Mouse (Mus musculus) heart, embryonic 15.5 days (tissue): ENCODE results near the gene S100a11. TPM values are rescaled to one million over a fixed set of nuclear protein-coding genes. Genes with fewer than 3 reads are reported as not detected.
A peak's percentile ranks its signal among the peaks of the same experiment; 100 is the strongest.
"Not testable (repeated sequence)": the region's sequence is repeated elsewhere in the genome, so short reads cannot be mapped to it uniquely, and the experiment has no call there.

Experiments
- ATAC-seq: fragments of 200-750 bp; cut with Nextera tagmentation; replicated peaks from 2 replicates; pipeline ENCODE4 v1.8.0; 2017; ENCODE audit warnings: low read depth, moderate TSS enrichment; ENCODE audit not compliant: insufficient number of reproducible peaks, insufficient read depth, low FRiP score
- H3K27ac ChIP-seq: fragments of 300-500 bp; sonication (generic); 2 replicates; pipeline ENCODE4 v1.5.1; 2015; ENCODE audit warnings: mild to moderate bottlenecking, inconsistent platforms
- H3K27me3 ChIP-seq: fragments of 300-500 bp; sonication (generic); 2 replicates; pipeline ENCODE4 v1.6.1; 2015; ENCODE audit warnings: inconsistent platforms
- H3K36me3 ChIP-seq: fragments of 300-500 bp; sonication (generic); 2 replicates; pipeline ENCODE4 v1.6.1; 2015; ENCODE audit warnings: mild to moderate bottlenecking, inconsistent platforms
- H3K4me1 ChIP-seq: fragments of 300-500 bp; sonication (generic); replicated peaks from 2 replicates; pipeline ENCODE4 v1.6.1; 2015; ENCODE audit warnings: inconsistent platforms
- H3K4me2 ChIP-seq: fragments of 300-500 bp; sonication (generic); 2 replicates; pipeline ENCODE4 v1.6.1; 2015; ENCODE audit warnings: inconsistent platforms, mild to moderate bottlenecking, moderate library complexity
- H3K4me3 ChIP-seq: fragments of 300-500 bp; sonication (generic); 2 replicates; pipeline ENCODE4 v1.5.1; 2015; ENCODE audit warnings: mild to moderate bottlenecking, inconsistent platforms
- H3K9ac ChIP-seq: fragments of 300-500 bp; sonication (generic); 2 replicates; pipeline ENCODE4 v1.6.1; 2015; ENCODE audit warnings: mild to moderate bottlenecking, inconsistent platforms
- H3K9me3 ChIP-seq: fragments of 300-500 bp; sonication (generic); replicated peaks from 2 replicates; pipeline ENCODE4 v1.6.1; 2016; ENCODE audit warnings: inconsistent platforms
- WGBS: fragments of 180-500 bp; shearing (Covaris S2); methylation state at CpG from one replicate; pipeline ENCODE4 v1.1.7; 2015; ENCODE audit warnings: mixed read lengths; 5-methylcytosine and 5-hydroxymethylcytosine counted together
- polyA plus RNA-seq: library from polyadenylated mRNA; unstranded; fragments of >200 nt; fragmentation: Nextera tagmentation; extraction: Ambion mirVana; gene quantifications from 2 replicates; pipeline ENCODE4 v1.2.1, GENCODE M21; 2015

The S100a11 gene
- polyA plus RNA-seq, 1 experiment from 2014 or later, result 878 TPM

- WGBS, result 79% methylated on average over 3 of the region's 3 CpGs
- H3K4me3 ChIP-seq, result no peak overlapping the region
- H3K36me3 ChIP-seq, result peaks cover 19% of the 10 kb centered on the region; the same call in 1 of the 2 replicates
- H3K9ac ChIP-seq, result no peak overlapping the region
- no peaks in the 10 kb centered on the region for H3K9me3 ChIP-seq
- no peak overlapping the region for H3K4me2 ChIP-seq
- no peak overlapping the region for H3K27ac ChIP-seq
- no peak for ATAC-seq
- peaks cover 4% of the 10 kb centered on the region for H3K4me1 ChIP-seq
- H3K27me3 ChIP-seq, result no peaks in the 10 kb centered on the region
Observed at GRCm38 (mm10) chr3:93527300-93527699, 7.0 kb downstream of the S100a11 start.

- Histone ChIP-seq H3K4me3 (no peak overlapping the region), H3K27ac (no peak overlapping the region), H3K9ac (no peak overlapping the region), H3K27me3 (no peaks in the 10 kb centered on the region), H3K4me2 (no peak overlapping the region), H3K9me3 (0 out of 2 replicates have a peak, but pooled peaks cover 2% of the 10 kb centered on the region), H3K36me3 (peaks cover 19% of the 10 kb centered on the region; the same call in 1 of the 2 replicates), H3K4me1 (no peaks in the 10 kb centered on the region)
- WGBS, result 77% methylated on average over 5 of the region's 5 CpGs
- no peak for ATAC-seq
Observed at GRCm38 (mm10) chr3:93528807-93529206, 8.5 kb downstream of the S100a11 start.

- H3K27ac ChIP-seq, result 0 out of 2 replicates have a peak overlapping the region, but pooled peaks have one; percentile 12
- H3K9ac ChIP-seq, result no peak overlapping the region
- H3K36me3 ChIP-seq, result no peaks in the 10 kb centered on the region
- peaks cover 8% of the 10 kb centered on the region for H3K4me1 ChIP-seq
- WGBS, result 39% methylated on average over 2 of the region's 2 CpGs
- H3K27me3 ChIP-seq, result no peaks in the 10 kb centered on the region
- 0 out of 2 replicates have a peak, but pooled peaks cover 2% of the 10 kb centered on the region for H3K9me3 ChIP-seq
- peak; percentile 50; the same call in 1 of the 2 replicates for ATAC-seq
- H3K4me3 ChIP-seq, result no peak overlapping the region
- H3K4me2 ChIP-seq, result no peak overlapping the region
Observed at GRCm38 (mm10) chr3:93537068-93537576, 16.8 kb downstream of the S100a11 start.

GRCm38 (mm10) chr3:93538486-93538885 lies 18.2 kb downstream of the S100a11 start:
- Histone ChIP-seq H3K27ac (no peak overlapping the region), H3K27me3 (no peaks in the 10 kb centered on the region), H3K9ac (no peak overlapping the region), H3K4me2 (no peak overlapping the region), H3K4me1 (peaks cover 8% of the 10 kb centered on the region), H3K4me3 (no peak overlapping the region), H3K9me3 (no peaks in the 10 kb centered on the region), H3K36me3 (no peaks in the 10 kb centered on the region)
- WGBS, result 42% methylated on average over 2 of the region's 2 CpGs
- ATAC-seq, result no peak

- H3K9me3 ChIP-seq, result no peaks in the 10 kb centered on the region
- WGBS, result 72% methylated on average over 2 of the region's 2 CpGs
- no peak overlapping the region for H3K27ac ChIP-seq
- no peak overlapping the region for H3K4me2 ChIP-seq
- no peak for ATAC-seq
- H3K9ac ChIP-seq, result no peak overlapping the region
- H3K4me1 ChIP-seq, result peaks cover 8% of the 10 kb centered on the region
- no peak overlapping the region for H3K4me3 ChIP-seq
- H3K27me3 ChIP-seq, result no peaks in the 10 kb centered on the region
- no peaks in the 10 kb centered on the region for H3K36me3 ChIP-seq
Observed at GRCm38 (mm10) chr3:93541501-93541900, 21.2 kb downstream of the S100a11 start.

GRCm38 (mm10) chr3:93544170-93544569 lies 23.9 kb downstream of the S100a11 start:
- H3K4me2 ChIP-seq, ATAC-seq, H3K4me3 ChIP-seq, H3K27ac ChIP-seq, H3K27me3 ChIP-seq, H3K36me3 ChIP-seq, H3K9ac ChIP-seq, H3K4me1 ChIP-seq, H3K9me3 ChIP-seq: not testable (repeated sequence)
- 73% methylated on average over 6 of the region's 6 CpGs for WGBS

GRCm38 (mm10) chr3:93547099-93547648 lies 26.9 kb downstream of the S100a11 start:
- Histone ChIP-seq H3K4me1 (no peaks in the 10 kb centered on the region), H3K27me3 (no peaks in the 10 kb centered on the region), H3K4me3 (no peak overlapping the region), H3K27ac (no peak overlapping the region), H3K36me3 (no peaks in the 10 kb centered on the region), H3K9ac (no peak overlapping the region), H3K9me3 (no peaks in the 10 kb centered on the region), H3K4me2 (no peak overlapping the region)
- WGBS, result 26% methylated on average over 7 of the region's 7 CpGs
- ATAC-seq, result no peak

- WGBS, result 63% methylated on average over 20 of the region's 20 CpGs
- Histone ChIP-seq H3K4me2 (no peak overlapping the region), H3K9ac (no peak overlapping the region), H3K4me1 (no peaks in the 10 kb centered on the region), H3K27me3 (no peaks in the 10 kb centered on the region), H3K36me3 (no peaks in the 10 kb centered on the region), H3K9me3 (no peaks in the 10 kb centered on the region), H3K27ac (no peak overlapping the region), H3K4me3 (no peak overlapping the region)
- no peak for ATAC-seq
Observed at GRCm38 (mm10) chr3:93547749-93548540, 27.7 kb downstream of the S100a11 start.

GRCm38 (mm10) chr3:93548541-93549266 lies 28.4 kb downstream of the S100a11 start:
- Histone ChIP-seq H3K27ac (no peak overlapping the region), H3K36me3 (no peaks in the 10 kb centered on the region), H3K4me2 (no peak overlapping the region), H3K9me3 (no peaks in the 10 kb centered on the region), H3K4me1 (no peaks in the 10 kb centered on the region), H3K9ac (no peak overlapping the region), H3K4me3 (no peak overlapping the region), H3K27me3 (no peaks in the 10 kb centered on the region)
- no peak for ATAC-seq
- 63% methylated on average over 6 of the region's 6 CpGs for WGBS

GRCm38 (mm10) chr3:93549986-93550385 lies 29.7 kb downstream of the S100a11 start:
- H3K9ac ChIP-seq, result no peak overlapping the region
- H3K27ac ChIP-seq, result no peak overlapping the region
- no peaks in the 10 kb centered on the region for H3K9me3 ChIP-seq
- no peaks in the 10 kb centered on the region for H3K36me3 ChIP-seq
- no peaks in the 10 kb centered on the region for H3K27me3 ChIP-seq
- no peak overlapping the region for H3K4me3 ChIP-seq
- H3K4me1 ChIP-seq, result peaks cover 6% of the 10 kb centered on the region
- WGBS, result 55% methylated on average over 4 of the region's 4 CpGs
- ATAC-seq, result no peak
- H3K4me2 ChIP-seq, result no peak overlapping the region
